Mouse (Mus musculus) hindbrain, embryonic 15.5 days (tissue): ENCODE results near the gene Olfr709-ps1. TPM values are rescaled to one million over a fixed set of nuclear protein-coding genes. Genes with fewer than 3 reads are reported as not detected.
"Not testable (repeated sequence)": the region's sequence is repeated elsewhere in the genome, so short reads cannot be mapped to it uniquely, and the experiment has no call there.

Experiments used
- ATAC-seq: fragments of 200-750 bp; cut with Nextera tagmentation; 2 replicates; pipeline ENCODE4 v1.8.0; 2017; ENCODE audit warnings: low read depth, moderate number of reproducible peaks, moderate TSS enrichment; ENCODE audit not compliant: low FRiP score
- H3K27ac ChIP-seq: fragments of 300-500 bp; sonication (generic); replicated peaks from 2 replicates; pipeline ENCODE4 v1.5.1; 2015; ENCODE audit warnings: mild to moderate bottlenecking, inconsistent platforms
- H3K27me3 ChIP-seq: fragments of 300-500 bp; sonication (generic); 2 replicates; pipeline ENCODE4 v1.6.1; 2015; ENCODE audit warnings: control low read depth, inconsistent platforms
- H3K36me3 ChIP-seq: fragments of 300-500 bp; sonication (generic); 2 replicates; pipeline ENCODE4 v1.6.1; 2015; ENCODE audit warnings: control low read depth, inconsistent platforms
- H3K4me1 ChIP-seq: fragments of 300-500 bp; sonication (generic); replicated peaks from 2 replicates; pipeline ENCODE4 v1.6.1; 2015; ENCODE audit warnings: control low read depth, inconsistent platforms
- H3K4me2 ChIP-seq: fragments of 300-500 bp; sonication (generic); 2 replicates; pipeline ENCODE4 v1.6.1; 2015; ENCODE audit warnings: moderate library complexity, mild to moderate bottlenecking, inconsistent platforms
- H3K4me3 ChIP-seq: fragments of 300-500 bp; sonication (generic); 2 replicates; pipeline ENCODE4 v1.5.1; 2015; ENCODE audit warnings: mild to moderate bottlenecking, inconsistent platforms
- H3K9ac ChIP-seq: fragments of 300-500 bp; sonication (generic); 2 replicates; pipeline ENCODE4 v1.6.1; 2015; ENCODE audit warnings: inconsistent platforms
- H3K9me3 ChIP-seq: fragments of 300-500 bp; sonication (generic); 2 replicates; pipeline ENCODE4 v1.6.1; 2016; ENCODE audit warnings: control low read depth, inconsistent platforms
- WGBS: fragments of 180-500 bp; shearing (Covaris S2); methylation state at CpG from one replicate; pipeline ENCODE4 v1.1.7; 2015; 5-methylcytosine and 5-hydroxymethylcytosine counted together
- polyA plus RNA-seq: library from polyadenylated mRNA; unstranded; fragments of >200 nt; fragmentation: Nextera tagmentation; extraction: Ambion mirVana; gene quantifications from 2 replicates; pipeline ENCODE4 v1.2.1, GENCODE M21; 2015

Olfr709-ps1 gene
- polyA plus RNA-seq = not detected in 2 replicates

DNA sequence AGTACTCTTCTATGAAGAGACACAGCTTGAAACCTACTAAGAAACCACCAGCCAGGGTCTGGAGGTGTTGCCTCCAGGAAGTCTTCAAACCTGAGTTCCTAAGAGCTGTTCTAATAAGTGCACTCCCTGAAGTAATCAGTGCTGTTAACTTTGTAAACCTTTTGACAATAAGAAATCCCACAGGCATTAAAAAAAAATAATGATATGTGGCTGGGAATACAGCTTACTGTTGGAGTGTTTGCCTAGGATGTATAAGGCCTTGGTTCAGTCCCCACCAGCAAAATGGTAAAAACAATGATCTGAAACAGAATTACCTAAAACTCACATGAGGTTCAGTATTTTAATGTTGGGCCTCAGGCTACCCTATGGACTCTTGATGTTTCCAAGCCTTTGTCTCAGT is at the start of gene Olfr709-ps1:
Olfr709-ps1 (minus strand) TSS at position 101 of the 400 bp plus-strand sequence.
- H3K27ac ChIP-seq = no peak within 1 kb of the TSS
- no peak within 1 kb of the TSS for H3K4me3 ChIP-seq
- no peak within 1 kb of the TSS for H3K4me2 ChIP-seq

DNA sequence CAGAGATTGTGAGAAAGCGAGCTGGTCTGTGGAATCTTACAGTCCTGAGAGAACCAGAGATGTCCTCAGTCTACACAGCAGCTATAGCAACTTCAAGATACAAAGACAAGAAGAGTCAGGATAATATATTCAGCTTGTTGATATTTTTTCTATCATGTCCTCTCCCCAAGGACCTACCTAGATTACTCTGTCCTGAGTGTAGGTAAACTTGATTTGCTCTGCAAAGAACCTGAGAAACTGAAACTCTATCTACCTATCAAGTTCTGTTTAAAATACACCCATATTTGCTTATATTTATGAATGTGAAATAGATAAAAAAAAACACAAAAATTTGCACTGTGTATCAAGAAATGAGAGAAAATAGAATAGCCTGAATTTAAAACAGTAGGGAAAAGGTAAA is 43.3 kb upstream of the Olfr709-ps1 start, which contains the start of gene Olfr711:
Olfr711 (minus strand) TSS at position 101 of the 400 bp plus-strand sequence.
- Histone ChIP-seq H3K9me3 (no peaks in the 10 kb centered on the region), H3K4me2 (no peak within 1 kb of the TSS), H3K27me3 (no peaks in the 10 kb centered on the region), H3K27ac (no peak within 1 kb of the TSS), H3K9ac (no peak within 1 kb of the TSS), H3K4me1 (no peaks in the 10 kb centered on the region), H3K36me3 (no peaks in the 10 kb centered on the region), H3K4me3 (no peak within 1 kb of the TSS)
- 79% methylated on average over 1 of the region's 1 CpGs for WGBS
- no peak for ATAC-seq

More for the DNA sequence above, at the start of gene Olfr709-ps1:
- Histone ChIP-seq H3K4me1 (no peaks in the 10 kb centered on the region), H3K9me3 (no peaks in the 10 kb centered on the region), H3K36me3 (no peaks in the 10 kb centered on the region), H3K27me3 (no peaks in the 10 kb centered on the region), H3K9ac (no peak within 1 kb of the TSS)
- no peak for ATAC-seq

DNA sequence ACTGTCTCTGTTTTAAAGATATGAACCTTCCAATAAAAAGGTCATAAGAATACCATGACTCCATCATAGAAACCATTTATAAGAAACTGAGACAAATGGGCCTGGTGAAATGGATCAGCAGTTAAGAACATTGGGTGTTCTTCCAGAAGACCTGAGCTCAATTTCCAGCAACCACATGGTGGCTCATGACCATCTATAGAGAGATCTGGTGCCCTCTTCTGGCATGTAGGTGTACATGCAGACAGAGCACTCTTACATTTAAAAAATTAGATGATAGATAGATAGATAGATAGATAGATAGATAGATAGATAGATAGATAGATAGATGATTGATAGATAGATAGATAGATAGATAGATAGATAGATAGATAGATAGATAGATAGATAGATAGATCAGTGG is 35.5 kb upstream of the Olfr709-ps1 start:
- not testable (repeated sequence) for H3K9ac ChIP-seq, H3K4me2 ChIP-seq, ATAC-seq, H3K9me3 ChIP-seq, H3K4me3 ChIP-seq, H3K27me3 ChIP-seq, H3K36me3 ChIP-seq, H3K27ac ChIP-seq, H3K4me1 ChIP-seq

DNA sequence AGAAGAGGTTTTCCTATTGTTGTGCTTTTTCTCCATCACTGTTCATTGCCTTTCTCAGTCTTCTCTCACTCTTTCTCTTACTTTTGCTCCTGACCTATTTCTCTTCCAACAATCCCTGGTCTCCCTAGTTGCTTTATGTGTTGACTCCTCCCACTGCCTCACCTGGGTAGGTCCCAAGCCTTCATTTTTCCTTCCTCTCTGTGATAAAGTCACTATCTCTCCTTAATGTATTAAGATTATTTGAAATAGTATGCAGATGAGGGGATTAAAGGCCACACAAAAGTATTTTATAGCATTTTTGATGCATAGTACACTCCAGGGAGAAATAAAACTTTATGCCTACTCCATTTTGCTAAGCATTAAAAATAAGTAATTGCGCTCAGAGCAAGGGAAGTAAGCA is 31.8 kb upstream of the Olfr709-ps1 start, which contains the start of gene Olfr6:
Olfr6 (minus strand) TSS at position 101 of the 400 bp plus-strand sequence.
- WGBS = 85% methylated on average over 1 of the region's 1 CpGs
- Histone ChIP-seq H3K27me3 (no peaks in the 10 kb centered on the region), H3K36me3 (no peaks in the 10 kb centered on the region), H3K4me1 (no peaks in the 10 kb centered on the region), H3K9ac (no peak within 1 kb of the TSS), H3K9me3 (no peaks in the 10 kb centered on the region), H3K4me2 (no peak within 1 kb of the TSS), H3K4me3 (no peak within 1 kb of the TSS), H3K27ac (no peak within 1 kb of the TSS)
- no peak for ATAC-seq

DNA sequence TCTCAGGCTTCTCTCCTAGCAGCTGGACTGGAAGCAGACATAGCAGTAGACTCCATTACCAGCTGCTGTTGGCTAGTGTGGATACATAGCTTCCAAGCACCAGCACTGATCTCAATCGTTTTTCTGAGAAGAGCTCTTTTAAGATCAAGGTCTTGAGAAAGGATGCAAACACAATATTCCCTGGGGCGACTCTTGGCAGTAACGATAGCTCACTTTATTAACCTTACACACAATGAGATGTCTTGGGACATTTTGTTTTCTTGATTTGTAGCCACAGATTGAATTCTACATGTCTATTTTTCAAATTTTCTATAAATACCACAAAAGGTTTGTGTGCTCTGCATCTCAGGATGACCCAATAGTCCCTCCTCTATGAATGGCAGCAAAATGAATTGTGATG is 16.2 kb upstream of the Olfr709-ps1 start, which contains the start of gene Olfr710:
Olfr710 (minus strand) TSS at position 101 of the 400 bp plus-strand sequence.
- WGBS = 76% methylated on average over 3 of the region's 3 CpGs
- Histone ChIP-seq H3K9ac (no peak within 1 kb of the TSS), H3K4me2 (no peak within 1 kb of the TSS), H3K27ac (no peak within 1 kb of the TSS), H3K4me1 (no peaks in the 10 kb centered on the region), H3K27me3 (no peaks in the 10 kb centered on the region), H3K4me3 (no peak within 1 kb of the TSS), H3K9me3 (no peaks in the 10 kb centered on the region), H3K36me3 (no peaks in the 10 kb centered on the region)
- no peak for ATAC-seq

DNA sequence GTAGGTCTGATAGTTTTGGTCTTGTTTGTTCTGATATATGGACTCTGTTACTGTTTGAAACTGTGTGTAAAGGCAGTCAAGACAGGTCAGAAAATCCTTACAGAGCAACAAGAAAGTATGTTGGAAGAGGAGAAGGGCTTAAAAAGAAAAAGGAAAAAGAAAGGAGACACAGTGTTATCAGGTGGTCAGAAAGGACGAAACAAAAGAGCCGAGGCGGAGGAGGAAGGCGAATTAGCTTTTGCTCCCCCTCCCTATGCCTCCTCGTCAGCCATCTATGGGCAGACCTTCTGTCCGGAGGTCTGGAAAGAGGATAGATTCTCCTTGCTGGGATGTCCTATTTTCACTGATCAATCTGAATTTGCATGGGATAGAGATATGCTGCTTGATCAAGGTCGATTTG is 11.1 kb downstream of the Olfr709-ps1 start:
- H3K27ac ChIP-seq, H3K4me1 ChIP-seq, H3K36me3 ChIP-seq, H3K27me3 ChIP-seq, H3K9me3 ChIP-seq, H3K4me3 ChIP-seq, H3K4me2 ChIP-seq, ATAC-seq, H3K9ac ChIP-seq: not testable (repeated sequence)
- WGBS = 96% methylated on average over 7 of the region's 7 CpGs

DNA sequence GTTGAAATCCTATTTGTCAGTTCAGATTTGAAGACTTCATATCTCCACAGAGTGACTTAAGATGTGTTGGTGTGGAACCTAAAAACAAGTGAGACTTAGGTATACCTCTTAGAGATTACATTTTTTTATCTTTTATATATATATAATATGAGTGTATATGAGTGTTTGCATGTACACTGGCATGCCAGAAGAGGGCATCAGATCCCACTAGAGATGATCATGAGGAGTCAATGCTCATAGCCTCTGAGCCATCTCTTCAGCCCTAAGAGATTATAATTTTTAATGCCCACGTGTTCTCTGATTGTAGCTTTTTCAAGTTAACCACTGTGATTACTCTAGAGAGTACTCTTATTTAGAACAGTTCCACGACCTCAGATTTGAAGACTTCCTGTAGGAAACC is 24.3 kb downstream of the Olfr709-ps1 start, which contains the start of gene Olfr1532-ps1:
Olfr1532-ps1 (plus strand) TSS at position 326 of the 400 bp plus-strand sequence.
- Histone ChIP-seq H3K36me3 (no peaks in the 10 kb centered on the region), H3K27ac (no peak within 1 kb of the TSS), H3K9ac (no peak within 1 kb of the TSS), H3K27me3 (no peaks in the 10 kb centered on the region), H3K4me3 (no peak within 1 kb of the TSS), H3K4me1 (no peaks in the 10 kb centered on the region), H3K4me2 (no peak within 1 kb of the TSS), H3K9me3 (no peaks in the 10 kb centered on the region)
- ATAC-seq = no peak
- WGBS = 68% methylated on average over 2 of the region's 2 CpGs

DNA sequence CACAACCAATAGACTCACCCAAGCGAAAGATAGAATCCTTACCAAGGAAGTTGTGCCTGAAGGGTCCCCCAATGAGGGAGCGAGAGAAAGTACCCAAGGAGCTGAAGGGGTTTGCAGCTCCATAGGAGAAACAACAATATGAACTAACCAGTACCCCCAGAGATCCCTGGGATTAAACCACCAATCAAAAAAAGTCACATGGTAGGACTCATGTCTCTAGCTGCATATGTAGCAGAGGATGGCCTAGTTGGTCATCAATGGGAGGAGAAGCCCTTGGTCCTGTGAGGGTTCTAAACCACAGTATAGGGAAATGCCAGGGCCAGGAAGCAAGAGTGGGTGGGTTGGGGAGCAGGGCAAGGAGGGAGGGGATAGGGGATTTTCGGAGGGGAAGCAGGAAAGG is 30.9 kb downstream of the Olfr709-ps1 start, which contains the start of gene Olfr707:
Olfr707 (minus strand) TSS at position 101 of the 400 bp plus-strand sequence.
- H3K9ac ChIP-seq, H3K27ac ChIP-seq, H3K4me2 ChIP-seq, H3K9me3 ChIP-seq, H3K4me3 ChIP-seq, H3K4me1 ChIP-seq, H3K36me3 ChIP-seq, H3K27me3 ChIP-seq, ATAC-seq: not testable (repeated sequence)
- WGBS = 95% methylated on average over 3 of the region's 3 CpGs

DNA sequence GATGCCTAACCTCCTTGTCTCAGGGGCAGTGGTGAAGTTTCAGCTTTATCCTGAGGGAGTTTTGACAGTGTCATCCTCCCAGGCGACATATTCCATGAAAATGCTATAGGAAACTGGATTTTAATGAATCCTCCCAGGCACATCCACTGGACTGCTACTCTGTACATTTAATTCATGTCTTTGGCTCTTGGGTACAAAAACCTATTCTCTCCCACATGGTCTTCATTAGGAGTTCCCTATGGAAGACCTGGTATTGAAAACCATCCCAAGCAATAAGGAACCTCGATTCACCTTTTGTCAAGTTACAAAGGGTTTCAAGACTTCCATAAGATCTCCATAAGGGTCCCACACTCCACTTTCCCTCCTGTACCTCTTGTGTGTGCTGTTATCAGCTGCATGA is 44.0 kb downstream of the Olfr709-ps1 start, which contains the start of gene Olfr706:
Olfr706 (minus strand) TSS at position 101 of the 400 bp plus-strand sequence.
- Histone ChIP-seq H3K27me3 (no peaks in the 10 kb centered on the region), H3K9me3 (no peaks in the 10 kb centered on the region), H3K9ac (no peak within 1 kb of the TSS), H3K27ac (no peak within 1 kb of the TSS), H3K4me2 (no peak within 1 kb of the TSS), H3K4me3 (no peak within 1 kb of the TSS), H3K4me1 (no peaks in the 10 kb centered on the region), H3K36me3 (no peaks in the 10 kb centered on the region)
- 89% methylated on average over 2 of the region's 2 CpGs for WGBS
- ATAC-seq = no peak

DNA sequence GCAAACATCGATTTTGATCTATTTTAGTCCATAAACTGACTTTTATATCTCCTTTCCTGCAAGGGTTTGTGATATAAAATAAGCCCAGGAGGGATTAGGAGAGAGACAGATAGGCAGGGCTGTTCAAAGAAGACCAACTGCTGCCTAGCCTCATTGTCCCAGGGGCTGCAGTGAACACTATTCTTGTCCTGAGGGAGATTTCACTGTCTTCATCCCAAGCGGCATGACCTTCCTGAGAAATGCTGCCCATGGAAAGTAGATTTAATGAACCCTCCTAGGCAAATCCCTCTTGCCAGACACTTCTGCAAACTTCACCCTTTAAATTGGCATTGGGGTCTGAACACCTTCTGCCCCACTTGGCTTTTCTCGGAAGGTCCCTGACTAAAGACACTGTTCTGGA is 55.2 kb downstream of the Olfr709-ps1 start, which contains the start of gene Olfr705:
Olfr705 (minus strand) TSS at position 101 of the 400 bp plus-strand sequence.
- ATAC-seq = no peak
- Histone ChIP-seq H3K9me3 (no peaks in the 10 kb centered on the region), H3K27me3 (no peaks in the 10 kb centered on the region), H3K4me1 (no peaks in the 10 kb centered on the region), H3K4me3 (no peak within 1 kb of the TSS), H3K36me3 (no peaks in the 10 kb centered on the region), H3K4me2 (no peak within 1 kb of the TSS), H3K27ac (no peak within 1 kb of the TSS), H3K9ac (no peak within 1 kb of the TSS)
- WGBS = 81% methylated on average over 3 of the region's 3 CpGs

Other genes starting within 250 kb of the Olfr709-ps1 start
- gene Olfr694, start 240.4 kb downstream of the Olfr709-ps1 start, polyA plus RNA-seq = not detected in 2 replicates
- not detected in 2 replicates for gene Olfr695, start 215.8 kb downstream of the Olfr709-ps1 start, polyA plus RNA-seq
- gene Olfr697, start 189.8 kb downstream of the Olfr709-ps1 start, polyA plus RNA-seq = not detected in 2 replicates
- not detected in 2 replicates for gene Olfr698, start 176.8 kb downstream of the Olfr709-ps1 start, polyA plus RNA-seq
- not detected in 2 replicates for gene Olfr699, start 139.0 kb downstream of the Olfr709-ps1 start, polyA plus RNA-seq
- gene Olfr700, start 123.4 kb downstream of the Olfr709-ps1 start, polyA plus RNA-seq = not detected in 2 replicates
- gene Olfr701, start 118.1 kb downstream of the Olfr709-ps1 start, polyA plus RNA-seq = not detected in 2 replicates
- gene Olfr702, start 98.3 kb downstream of the Olfr709-ps1 start, polyA plus RNA-seq = not detected in 2 replicates
- not detected in 2 replicates for gene Olfr703, start 88.9 kb downstream of the Olfr709-ps1 start, polyA plus RNA-seq
- gene Olfr704, start 69.0 kb downstream of the Olfr709-ps1 start, polyA plus RNA-seq = not detected in 2 replicates
- not detected in 2 replicates for gene Olfr705, start 55.3 kb downstream of the Olfr709-ps1 start, polyA plus RNA-seq
- not detected in 2 replicates for gene Olfr706, start 44.1 kb downstream of the Olfr709-ps1 start, polyA plus RNA-seq
- gene Olfr707, start 31.0 kb downstream of the Olfr709-ps1 start, polyA plus RNA-seq = not detected in 2 replicates
- not detected in 2 replicates for gene Olfr1532-ps1, start 24.2 kb downstream of the Olfr709-ps1 start, polyA plus RNA-seq
- not detected in 2 replicates for gene Olfr710, start 16.1 kb upstream of the Olfr709-ps1 start, polyA plus RNA-seq
- not detected in 2 replicates for gene Olfr6, start 31.7 kb upstream of the Olfr709-ps1 start, polyA plus RNA-seq
- not detected in 2 replicates for gene Olfr711, start 43.2 kb upstream of the Olfr709-ps1 start, polyA plus RNA-seq
- gene Olfr2, start 73.9 kb upstream of the Olfr709-ps1 start, polyA plus RNA-seq = not detected in 2 replicates
- gene Olfr713, start 99.0 kb upstream of the Olfr709-ps1 start, polyA plus RNA-seq = not detected in 2 replicates
- not detected in 2 replicates for gene Olfr714, start 138.8 kb upstream of the Olfr709-ps1 start, polyA plus RNA-seq
- not detected in 2 replicates for gene Olfr17, start 161.0 kb upstream of the Olfr709-ps1 start, polyA plus RNA-seq
- gene Olfr715b, start 178.2 kb upstream of the Olfr709-ps1 start, polyA plus RNA-seq = not detected in 2 replicates
- not detected in 2 replicates for gene Olfr715, start 198.9 kb upstream of the Olfr709-ps1 start, polyA plus RNA-seq
- not detected in 2 replicates for gene Olfr716, start 206.1 kb upstream of the Olfr709-ps1 start, polyA plus RNA-seq
- gene Nlrp14, start 234.8 kb upstream of the Olfr709-ps1 start, polyA plus RNA-seq = not detected in 2 replicates